Mouse (Mus musculus): ENCODE measurements around the gene Phospho2.
"Not testable (repeated sequence)": the region's sequence is repeated elsewhere in the genome, so short reads cannot be mapped to it uniquely, and the experiment has no call there.

The Phospho2 gene

DNA sequence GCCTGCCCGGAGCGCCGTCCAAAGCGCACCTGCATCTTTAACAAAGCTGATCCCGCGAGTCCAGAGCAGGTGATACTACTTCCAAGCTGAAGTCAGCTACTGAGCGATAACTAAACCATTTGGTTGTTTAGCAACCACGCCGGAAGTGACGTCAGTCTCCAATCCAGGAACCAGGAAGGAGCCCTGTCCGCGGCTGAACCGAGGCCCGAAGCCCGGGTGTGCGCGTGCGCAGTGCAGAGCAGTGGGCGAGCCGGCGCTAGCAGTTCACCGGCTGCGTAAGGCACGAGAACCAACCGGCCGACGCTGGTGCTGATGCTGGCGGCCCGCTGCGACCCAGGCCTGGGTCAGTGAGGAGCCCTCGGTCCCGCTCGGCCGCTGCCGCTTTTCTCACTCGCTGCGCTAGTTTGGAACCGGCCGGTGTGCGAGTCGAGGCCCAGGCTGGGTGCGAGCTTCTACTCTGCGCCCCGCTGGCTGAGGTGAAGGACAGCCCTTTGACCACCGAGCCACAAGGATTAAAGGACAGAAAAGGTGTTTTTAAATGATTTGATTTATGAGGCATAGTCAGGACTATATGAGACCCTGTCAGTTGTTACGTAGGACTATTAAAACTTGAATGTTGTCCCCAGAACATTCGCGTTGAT, at the start of gene Phospho2, which contains the start of gene Ccdc173:
TSS of gene Phospho2 (plus strand) at position 195 of the 641 bp plus-strand sequence.
TSS of gene Ccdc173 (minus strand) at position 147 of the 641 bp plus-strand sequence.
- DNase-seq (ENCODE audit: low spot score in 2 of 2), result peak; percentile 96 to 99

- no peak for DNase-seq (ENCODE audit: low spot score in 2 of 2)
Measured at GRCm38 (mm10) chr2:69745091-69745490, 44.3 kb upstream of the Phospho2 start.

DNA sequence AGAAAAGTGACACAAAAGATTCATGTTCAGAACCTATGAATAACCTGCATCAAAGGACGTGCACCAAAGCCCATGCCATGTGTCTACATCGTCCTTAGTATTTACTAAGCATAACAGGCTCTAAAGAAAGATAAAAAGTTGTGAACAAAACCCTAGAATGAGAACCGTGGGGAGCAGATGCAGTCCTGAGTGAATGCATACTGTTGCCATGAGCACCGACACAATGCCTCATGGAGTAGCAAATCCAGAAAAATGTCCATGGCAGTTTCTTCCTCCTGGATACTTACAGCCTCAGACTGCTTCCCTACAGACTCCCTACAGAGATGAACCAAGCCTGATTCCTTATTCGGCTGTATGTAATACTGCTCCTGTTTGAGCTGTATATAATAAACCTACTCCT, 28.4 kb upstream of the Phospho2 start:
- DNase-seq (ENCODE audit: low spot score in 2 of 2), result no peak

GRCm38 (mm10) chr2:69763340-69763739, 26.1 kb upstream of the Phospho2 start:
- no peak for DNase-seq (ENCODE audit: low spot score in 2 of 2)

- DNase-seq (ENCODE audit: low spot score in 2 of 2), result no peak
Measured at GRCm38 (mm10) chr2:69764716-69765115, 24.7 kb upstream of the Phospho2 start.

GRCm38 (mm10) chr2:69773331-69773730, 16.1 kb upstream of the Phospho2 start:
- no peak for DNase-seq (ENCODE audit: low spot score in 2 of 2)

- no peak for DNase-seq (ENCODE audit: low spot score in 2 of 2)
Measured at GRCm38 (mm10) chr2:69777985-69778835, 11.2 kb upstream of the Phospho2 start.

GRCm38 (mm10) chr2:69778836-69779177, 10.6 kb upstream of the Phospho2 start:
- no peak for DNase-seq (ENCODE audit: low spot score in 2 of 2)

GRCm38 (mm10) chr2:69788974-69789373, 449 bp upstream of the Phospho2 start:
- DNase-seq (ENCODE audit: low spot score in 2 of 2), result no peak

DNA sequence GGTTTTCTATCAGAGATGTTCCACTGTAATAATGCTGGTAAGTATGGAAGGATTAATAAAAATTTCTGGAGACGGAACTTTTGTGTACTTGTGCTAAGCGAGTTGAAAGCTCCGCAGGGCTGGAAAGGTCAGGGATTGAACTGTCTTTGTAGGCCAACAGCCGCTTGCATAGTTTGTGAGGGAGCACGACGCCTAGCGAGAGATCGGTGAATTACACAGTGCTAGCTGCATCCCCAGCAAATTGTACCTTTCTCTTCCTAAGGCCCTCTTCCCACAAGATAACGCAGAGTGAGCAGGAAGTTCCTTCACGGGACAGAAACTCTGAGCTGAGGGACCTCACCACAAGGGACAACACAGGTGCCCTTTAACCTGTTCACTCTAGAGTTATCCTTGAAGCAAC, 862 bp downstream of the Phospho2 start:
- DNase-seq (ENCODE audit: low spot score in 2 of 2), result peak; percentile 68 to 82

GRCm38 (mm10) chr2:69790722-69791121, 1.3 kb downstream of the Phospho2 start:
- DNase-seq (ENCODE audit: low spot score in 2 of 2), result no peak

GRCm38 (mm10) chr2:69802911-69803312, 13.5 kb downstream of the Phospho2 start:
- DNase-seq (ENCODE audit: low spot score in 2 of 2), result peak; percentile 64 to 65

GRCm38 (mm10) chr2:69803756-69804155, 14.3 kb downstream of the Phospho2 start:
- DNase-seq (ENCODE audit: low spot score in 2 of 2), result peak in 1 of 2 experiments; percentile 22

DNA sequence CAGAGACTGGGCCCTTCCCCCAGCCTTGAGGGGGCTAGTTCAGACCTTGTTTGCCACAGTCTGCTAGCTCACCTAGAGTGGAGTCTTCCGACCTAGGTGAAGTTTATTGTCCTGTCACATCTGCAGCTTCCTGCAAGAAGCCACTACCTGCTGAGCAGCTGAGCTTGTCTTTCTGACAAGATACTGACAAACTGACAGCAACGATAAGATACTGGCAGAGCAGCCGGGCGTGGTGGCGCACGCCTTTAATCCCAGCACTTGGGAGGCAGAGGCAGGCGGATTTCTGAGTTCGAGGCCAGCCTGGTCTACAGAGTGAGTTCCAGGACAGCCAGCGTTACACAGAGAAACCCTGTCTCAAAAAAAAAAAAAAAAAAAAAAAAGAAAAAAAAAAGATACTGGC, 15.2 kb downstream of the Phospho2 start:
- DNase-seq (ENCODE audit: low spot score in 2 of 2), result peak in 1 of 2 experiments; percentile 5

GRCm38 (mm10) chr2:69810169-69810568, 20.7 kb downstream of the Phospho2 start:
- DNase-seq (ENCODE audit: low spot score in 2 of 2), result peak in 1 of 2 experiments; percentile 23

DNA sequence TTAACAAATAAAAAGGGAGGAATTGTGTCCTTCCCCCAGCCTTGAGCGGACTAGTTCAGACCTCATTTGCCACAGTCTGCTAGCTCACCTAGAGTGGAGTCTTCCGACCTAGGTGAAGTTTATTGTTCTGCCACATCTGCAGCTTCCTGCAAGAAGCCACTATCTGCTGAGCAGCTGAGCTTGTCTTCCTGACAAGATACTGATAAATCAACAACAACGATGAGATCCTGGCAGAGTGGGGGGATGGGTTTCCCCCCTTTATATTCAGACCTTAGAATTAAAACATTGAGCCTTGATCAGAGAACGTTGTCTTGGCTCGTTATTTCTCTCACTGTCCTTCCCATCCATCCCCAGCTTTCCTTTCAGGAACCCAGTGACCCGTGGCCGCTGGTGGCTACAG, 21.9 kb downstream of the Phospho2 start:
- DNase-seq (ENCODE audit: low spot score in 2 of 2), result not testable (repeated sequence)

GRCm38 (mm10) chr2:69816575-69816974, 27.2 kb downstream of the Phospho2 start:
- no peak for DNase-seq (ENCODE audit: low spot score in 2 of 2)

DNA sequence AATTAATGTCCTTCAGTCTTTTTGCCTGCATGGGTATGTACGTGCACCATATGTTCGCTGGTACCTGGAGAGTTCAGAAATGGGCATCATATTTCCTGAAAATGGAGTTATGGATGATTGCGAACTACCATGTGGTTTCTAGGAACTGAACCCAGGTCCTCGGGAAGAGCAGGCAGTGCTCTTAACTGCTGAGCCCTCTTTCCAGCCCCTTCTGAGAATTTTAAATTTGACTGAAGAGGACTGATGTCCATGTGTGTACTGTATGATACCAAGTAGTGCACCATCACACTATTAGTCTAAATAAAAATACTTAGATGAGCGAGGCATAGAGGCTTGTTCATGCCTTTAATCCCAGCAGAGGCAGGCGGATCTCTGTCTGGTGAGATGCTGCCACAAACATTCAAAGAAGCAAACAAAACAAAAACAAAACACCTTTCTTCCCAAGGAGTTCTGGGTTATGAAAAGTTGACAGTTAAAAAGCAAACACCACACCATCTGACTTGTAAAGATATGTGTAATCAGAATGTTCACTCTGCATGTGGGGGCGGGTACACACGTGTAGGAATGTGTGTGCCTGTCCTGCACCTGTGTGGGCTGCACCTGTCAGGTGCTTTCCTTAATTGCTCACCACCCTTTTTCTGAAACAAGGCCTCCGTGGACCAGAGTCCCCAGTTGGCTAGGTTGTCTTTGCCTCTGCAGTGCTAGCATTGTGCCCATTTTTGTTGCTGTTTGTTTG, 29.1 kb downstream of the Phospho2 start:
- DNase-seq (ENCODE audit: low spot score in 2 of 2), result no peak

GRCm38 (mm10) chr2:69820201-69820600, 30.8 kb downstream of the Phospho2 start:
- peak in 1 of 2 experiments; percentile 28 for DNase-seq (ENCODE audit: low spot score in 2 of 2)

DNA sequence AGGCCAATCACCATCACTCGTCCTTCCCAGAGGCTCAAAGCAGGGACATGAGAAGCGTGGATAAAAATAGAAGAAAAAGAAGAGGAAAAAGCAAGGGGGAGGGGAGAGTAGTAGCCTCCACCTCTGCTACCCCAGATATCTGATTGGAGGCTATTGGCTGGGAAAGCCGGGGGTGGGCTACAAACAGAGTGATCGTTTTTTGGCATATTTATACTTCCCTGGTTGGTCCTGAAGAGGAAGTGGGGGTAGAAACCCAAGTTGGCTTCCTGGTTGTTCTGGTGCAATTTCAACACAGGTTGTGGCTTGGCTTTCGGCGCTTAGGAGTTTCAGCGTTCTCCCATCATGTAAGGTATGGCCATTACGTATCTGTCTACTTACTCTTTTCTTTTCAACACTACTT, 32.3 kb downstream of the Phospho2 start, which contains the start of gene Klhl23:
TSS of gene Klhl23 (plus strand) at position 234 of the 400 bp plus-strand sequence.
- DNase-seq (ENCODE audit: low spot score in 2 of 2), result peak in 1 of 2 experiments; percentile 55

GRCm38 (mm10) chr2:69822361-69823128, 33.1 kb downstream of the Phospho2 start:
- peak; percentile 48 to 63 for DNase-seq (ENCODE audit: low spot score in 2 of 2)
